Mouse (Mus musculus): ENCODE measurements at regions not wholly inside any gene's neighbourhood (a gene's known extent, or its start where the extent isn't known, plus 50 kb on each side); places are given as distances from the start of the nearest gene placed in this dataset.

DNA sequence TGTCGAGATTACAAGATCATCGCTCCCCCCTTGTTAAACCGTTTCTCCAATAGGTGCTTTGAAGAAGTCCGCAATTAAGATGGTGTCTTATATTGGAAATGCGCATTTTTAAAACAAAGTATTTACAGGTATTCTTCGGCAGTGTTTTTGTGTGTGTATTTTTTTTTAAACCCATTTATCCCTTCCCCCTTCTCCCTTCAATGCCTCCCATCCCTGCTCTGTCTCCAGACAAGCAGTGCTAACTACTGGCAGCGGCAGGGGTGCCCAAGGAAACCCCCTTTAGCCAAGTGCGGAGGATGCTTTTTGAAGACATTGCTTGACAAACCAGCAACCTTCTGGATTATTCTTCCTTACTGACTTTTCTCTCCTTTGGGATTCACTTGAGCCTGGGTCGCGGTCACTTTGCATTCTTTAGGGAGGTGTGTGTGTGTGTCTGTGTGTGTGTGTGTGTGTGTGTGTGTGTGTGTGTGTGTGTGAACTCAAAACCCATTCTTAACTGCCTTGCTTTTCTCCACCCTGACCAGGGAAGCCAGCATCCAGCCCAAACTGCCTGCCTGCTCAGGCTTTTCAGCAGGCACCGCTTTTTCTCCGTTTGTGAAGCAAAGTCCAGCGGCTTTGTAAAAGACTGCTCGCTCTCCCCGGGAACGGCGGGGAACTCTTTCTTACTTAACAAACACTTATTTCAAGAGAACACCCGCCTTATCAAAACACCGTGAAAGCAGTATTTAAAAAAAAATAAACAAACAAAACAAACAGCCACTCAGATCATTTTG lies 368.5 kb downstream of the Vrk1 start:
- no peak for ATAC-seq (replicated peaks; ENCODE audit: low read depth, poor library complexity, severe bottlenecking)

GRCm38 (mm10) chr12:106379151-106379594 lies 369.1 kb downstream of the Vrk1 start:
- ATAC-seq (replicated peaks; ENCODE audit: low read depth, poor library complexity, severe bottlenecking): no peak

- no peak for ATAC-seq (replicated peaks; ENCODE audit: low read depth, poor library complexity, severe bottlenecking)
These were observed 369.8 kb downstream of the Vrk1 start for GRCm38 (mm10) chr12:106379779-106380178.

- no peak for ATAC-seq (replicated peaks; ENCODE audit: low read depth, poor library complexity, severe bottlenecking)
These were observed 371.8 kb downstream of the Vrk1 start for GRCm38 (mm10) chr12:106381821-106382220.

DNA sequence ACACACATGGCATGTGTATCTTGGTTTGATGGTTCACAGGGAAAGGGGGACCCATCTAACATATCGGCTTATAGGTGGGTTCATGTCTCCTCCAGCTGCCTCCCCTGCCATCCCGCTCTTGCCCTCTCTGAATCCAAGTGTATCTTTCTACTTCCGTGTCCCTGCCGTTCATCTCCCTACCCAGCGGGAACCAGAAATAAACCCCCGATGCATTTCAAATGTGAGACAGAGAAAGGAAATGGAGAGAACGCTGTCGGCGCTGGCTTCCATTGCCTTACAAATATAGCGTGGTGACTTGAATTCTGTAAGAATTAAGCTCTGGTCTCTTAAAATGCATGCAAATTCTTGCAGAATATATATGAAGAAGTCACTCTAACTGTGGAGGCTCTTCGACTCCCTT lies 379.2 kb downstream of the Vrk1 start:
- no peak for ATAC-seq (replicated peaks; ENCODE audit: low read depth, poor library complexity, severe bottlenecking)

GRCm38 (mm10) chr12:106392316-106392715 lies 382.3 kb downstream of the Vrk1 start:
- ATAC-seq (replicated peaks; ENCODE audit: low read depth, poor library complexity, severe bottlenecking): no peak

DNA sequence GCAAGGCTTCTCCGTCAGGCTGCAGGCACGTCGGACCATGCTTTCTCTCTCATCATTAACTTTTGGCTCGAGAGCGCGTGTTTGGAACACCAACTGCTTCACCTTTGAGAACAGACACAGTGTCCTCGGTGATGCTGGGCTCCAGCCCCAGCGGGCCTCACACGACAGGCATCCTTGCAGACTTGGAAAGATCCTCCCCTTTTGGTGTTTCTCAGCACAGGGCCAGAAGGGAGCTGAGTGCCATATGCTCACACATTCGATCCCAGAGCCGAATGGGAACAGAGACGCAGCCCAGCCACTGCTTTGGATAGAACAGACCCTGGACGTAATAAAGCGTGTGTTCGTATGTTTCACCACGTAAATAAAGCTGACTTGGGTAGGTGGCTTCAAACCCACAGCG lies 389.1 kb downstream of the Vrk1 start:
- no peak for ATAC-seq (replicated peaks; ENCODE audit: low read depth, poor library complexity, severe bottlenecking)

GRCm38 (mm10) chr12:106411075-106411474 lies 401.0 kb downstream of the Vrk1 start:
- no peak for ATAC-seq (replicated peaks; ENCODE audit: low read depth, poor library complexity, severe bottlenecking)

DNA sequence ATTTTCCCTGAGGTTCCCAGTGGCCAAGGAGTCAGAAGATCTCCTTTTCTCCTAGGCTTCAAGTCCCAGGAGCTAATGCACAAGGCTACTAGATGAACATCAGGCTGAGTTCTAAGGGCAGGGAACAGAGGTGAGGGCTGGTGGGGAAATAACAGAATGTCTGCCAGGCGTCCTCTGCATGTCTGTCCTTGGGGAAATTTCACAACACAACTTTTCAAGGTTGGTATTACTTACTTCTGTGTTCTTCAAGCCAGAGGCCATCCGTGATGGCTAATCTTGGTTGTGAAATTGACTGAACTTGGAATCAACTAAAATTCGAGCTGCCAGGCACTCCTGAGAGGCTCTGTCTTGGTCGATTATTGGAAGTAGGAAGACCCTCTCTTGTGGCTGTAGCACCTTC lies 416.6 kb downstream of the Vrk1 start:
- no peak for ATAC-seq (replicated peaks; ENCODE audit: low read depth, poor library complexity, severe bottlenecking)

DNA sequence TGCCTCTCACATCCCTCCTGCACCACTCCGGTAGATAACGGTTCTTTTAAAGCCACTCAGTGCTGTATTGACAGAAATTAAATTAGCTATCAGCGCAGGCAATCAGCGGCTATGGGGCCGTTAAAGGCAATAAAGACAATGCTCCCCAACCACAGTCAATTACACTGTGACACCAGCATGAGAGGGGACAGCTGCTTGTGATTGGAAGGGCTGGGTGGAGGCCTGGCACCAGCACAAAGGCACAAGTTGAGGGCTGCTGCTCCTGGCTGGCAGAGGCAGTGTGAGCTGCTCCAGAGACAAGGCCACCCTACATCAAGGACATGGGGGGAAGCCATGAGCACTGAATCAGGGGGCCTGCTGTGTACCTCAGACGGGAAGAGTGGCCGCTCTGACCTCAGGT lies 420.0 kb downstream of the Vrk1 start:
- ATAC-seq (replicated peaks; ENCODE audit: low read depth, poor library complexity, severe bottlenecking): no peak

DNA sequence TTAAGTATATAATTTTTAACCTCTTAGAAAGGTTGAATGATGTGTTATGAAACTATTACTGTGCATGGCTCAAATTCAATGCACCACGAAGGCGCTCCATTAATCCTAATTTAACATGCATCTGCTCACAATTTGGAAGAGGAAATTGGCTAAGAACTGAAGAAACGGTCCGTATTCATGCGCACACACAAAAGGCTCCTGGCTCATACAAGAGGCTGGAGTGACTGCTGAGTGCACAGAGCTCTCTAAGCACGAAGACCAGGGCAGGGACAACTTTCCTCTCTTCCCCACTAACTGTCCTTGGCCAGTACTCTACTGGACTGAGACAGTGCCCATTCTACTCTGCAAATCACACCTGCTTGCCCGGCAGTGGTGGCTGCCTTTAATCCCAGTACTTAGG lies 435.1 kb downstream of the Vrk1 start:
- ATAC-seq (replicated peaks; ENCODE audit: low read depth, poor library complexity, severe bottlenecking): no peak

GRCm38 (mm10) chr12:106445976-106446375 lies 435.9 kb downstream of the Vrk1 start:
- no peak for ATAC-seq (replicated peaks; ENCODE audit: low read depth, poor library complexity, severe bottlenecking)

- no peak for ATAC-seq (replicated peaks; ENCODE audit: low read depth, poor library complexity, severe bottlenecking)
These were observed 437.0 kb downstream of the Vrk1 start for GRCm38 (mm10) chr12:106446876-106447532.

- no peak for ATAC-seq (replicated peaks; ENCODE audit: low read depth, poor library complexity, severe bottlenecking)
These were observed 438.5 kb downstream of the Vrk1 start for GRCm38 (mm10) chr12:106448551-106448950.

GRCm38 (mm10) chr12:106453491-106453890 lies 443.5 kb downstream of the Vrk1 start:
- no peak for ATAC-seq (replicated peaks; ENCODE audit: low read depth, poor library complexity, severe bottlenecking)

DNA sequence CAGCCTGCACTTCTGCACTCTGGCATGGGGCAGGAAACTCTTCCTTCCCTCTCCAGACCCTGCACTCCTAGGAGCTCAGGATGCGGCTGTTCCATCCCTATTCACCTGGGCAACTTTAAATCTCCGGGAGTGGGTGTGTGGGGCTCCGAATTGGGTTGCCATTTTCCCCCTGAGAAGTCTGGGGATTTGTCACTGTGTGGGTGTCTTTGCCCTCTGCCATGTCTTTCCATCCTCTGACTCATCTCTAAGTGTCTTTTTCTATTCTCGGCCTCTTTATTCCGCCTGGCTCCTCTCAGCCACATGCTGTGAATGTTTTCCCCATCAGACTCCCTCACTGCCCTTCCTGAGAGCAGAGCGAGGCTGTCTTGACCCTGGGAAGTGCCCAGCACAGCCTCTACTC lies 448.2 kb downstream of the Vrk1 start:
- ATAC-seq (replicated peaks; ENCODE audit: low read depth, poor library complexity, severe bottlenecking): no peak

DNA sequence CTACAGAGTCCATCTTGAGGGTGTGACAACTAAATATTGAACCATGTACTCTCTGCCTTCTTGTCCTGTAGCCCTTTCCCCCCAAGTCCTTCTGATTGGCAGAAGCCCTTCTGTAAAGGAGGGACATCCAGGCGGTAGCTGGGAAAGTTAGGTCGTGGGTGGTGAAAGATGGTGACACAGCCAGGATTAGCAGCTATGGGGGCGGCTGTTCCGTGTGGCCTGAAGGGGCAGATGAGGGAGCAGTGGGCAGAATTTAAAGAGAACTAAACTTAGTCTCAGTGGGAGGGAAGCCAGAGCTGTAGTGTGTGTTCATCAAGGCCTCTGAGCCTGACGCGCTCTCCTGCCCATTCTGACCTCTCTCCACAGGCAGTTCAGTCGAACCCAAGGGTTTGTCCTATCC lies 450.6 kb downstream of the Vrk1 start:
- no peak for ATAC-seq (replicated peaks; ENCODE audit: low read depth, poor library complexity, severe bottlenecking)

DNA sequence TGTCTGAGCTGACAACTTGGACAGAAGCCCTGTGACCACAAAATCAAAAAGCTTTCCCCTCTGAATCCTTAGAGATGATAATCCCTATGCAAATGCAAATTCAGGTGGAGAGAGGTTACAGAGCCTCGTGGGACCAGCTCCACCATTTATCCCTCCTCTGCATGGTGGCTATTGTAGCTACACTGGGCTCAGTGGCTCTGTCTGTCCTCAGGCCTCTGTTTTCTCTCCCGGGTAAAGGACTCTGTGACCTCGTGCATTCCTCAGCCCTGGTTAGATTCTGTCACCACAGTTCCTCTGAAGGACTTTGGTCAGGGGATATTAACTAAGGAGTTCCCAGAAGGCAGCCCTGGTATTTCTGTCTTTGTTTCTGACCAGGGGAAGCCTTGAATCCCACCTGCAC lies 452.3 kb downstream of the Vrk1 start:
- no peak for ATAC-seq (replicated peaks; ENCODE audit: low read depth, poor library complexity, severe bottlenecking)

DNA sequence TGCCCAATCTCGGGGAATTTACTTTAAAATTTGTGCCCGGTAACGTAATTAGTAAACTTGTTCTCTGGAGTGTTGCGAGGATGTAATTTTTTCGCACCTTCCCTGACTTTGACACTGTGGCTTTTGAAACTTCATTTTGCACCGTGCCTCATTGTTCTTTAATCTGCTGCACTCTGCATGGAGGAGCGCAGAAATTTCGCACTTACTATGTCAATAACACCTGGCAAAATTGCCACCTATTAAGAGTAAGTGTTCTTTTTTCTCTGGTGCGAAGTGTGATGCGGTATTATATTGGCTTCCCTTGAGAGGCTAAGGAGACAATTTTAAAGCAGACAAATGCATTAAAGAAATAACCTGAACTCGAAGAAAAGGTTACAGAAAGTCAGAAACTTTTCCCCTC lies 454.7 kb downstream of the Vrk1 start:
- ATAC-seq (replicated peaks; ENCODE audit: low read depth, poor library complexity, severe bottlenecking): no peak

- ATAC-seq (replicated peaks; ENCODE audit: low read depth, poor library complexity, severe bottlenecking): no peak
These were observed 458.3 kb downstream of the Vrk1 start for GRCm38 (mm10) chr12:106468173-106468860.

DNA sequence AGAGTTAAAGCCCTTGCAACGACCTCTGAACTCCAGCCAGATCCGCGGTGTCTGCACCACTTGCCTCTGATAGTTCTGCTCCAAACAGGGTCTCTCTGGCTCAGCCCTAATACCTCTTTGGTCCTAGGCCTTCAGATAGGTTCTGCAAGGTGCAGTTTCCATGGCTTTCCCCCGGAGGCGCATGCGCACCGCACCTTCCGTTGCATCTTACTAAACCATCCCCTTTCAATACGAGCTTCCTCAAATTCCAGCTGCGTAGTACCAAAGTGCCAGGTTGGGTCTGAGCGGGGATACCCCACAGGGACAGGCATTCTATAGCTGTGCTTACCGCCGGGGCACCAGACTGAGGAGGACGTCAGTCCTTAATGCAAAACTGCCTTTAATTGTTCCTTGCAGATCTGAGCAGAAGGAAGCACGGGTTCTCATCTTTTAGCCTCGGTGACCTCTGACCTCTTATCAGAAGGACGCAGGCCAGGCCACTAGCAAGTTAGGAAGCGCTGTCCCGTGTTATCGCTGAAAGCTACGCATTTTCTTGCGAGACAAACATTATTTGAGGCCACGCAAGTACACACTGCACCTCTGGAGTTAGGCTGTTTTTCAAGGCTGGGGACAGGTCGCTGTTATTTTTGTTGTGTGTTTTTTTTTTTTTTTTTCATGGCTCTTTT lies 464.6 kb downstream of the Vrk1 start:
- ATAC-seq (replicated peaks; ENCODE audit: low read depth, poor library complexity, severe bottlenecking): no peak

All from common myeloid progenitor, adult 5-6 weeks (primary cell).